Mouse (Mus musculus): ENCODE results near the gene Snd1. TPM values are rescaled to one million over a fixed set of nuclear protein-coding genes. Genes with fewer than 3 reads are reported as not detected.

Gene Snd1
- total RNA-seq, 1 experiment, result 343 TPM

GRCm38 (mm10) chr6:28980750-28981584 lies 506.0 kb downstream of the Snd1 start:
- Histone ChIP-seq H3K4me3 (ENCODE audit: insufficient read depth in 1 of 2, low read depth in 1 of 2, low read length in 2 of 2, poor library complexity in 1 of 2, severe bottlenecking in 1 of 2) (peak overlapping the region; percentile 58 to 87), H3K4me1 (ENCODE audit: control insufficient read depth in 2 of 2, insufficient read depth in 2 of 2, low read length in 2 of 2, poor library complexity in 1 of 2) (peaks cover 2 to 12% of the 10 kb centered on the region in 2 experiments; a peak in 2 of 4 replicates), H3K36me3 (ENCODE audit: control insufficient read depth, insufficient read depth, low read length, poor library complexity, severe bottlenecking) (no peaks in the 10 kb centered on the region), H3K27ac (ENCODE audit: insufficient read depth, low read depth, low read length, poor library complexity, severe bottlenecking) (no peak overlapping the region), H3K9me3 (ENCODE audit: control insufficient read depth, insufficient read depth, low read depth, low read length) (no peaks in the 10 kb centered on the region), H3K9ac (ENCODE audit: insufficient read depth, low read depth, low read length, poor library complexity, severe bottlenecking) (0 out of 2 replicates have a peak overlapping the region, but pooled peaks have one; percentile 38)
- DNase-seq (ENCODE audit: low read depth, low spot score), result no peak
- TF ChIP-seq HCFC1 (IDR thresholded peaks at IDR 0.05; ENCODE audit: borderline replicate concordance, insufficient read depth, low read length) (no peak), CHD2 (IDR thresholded peaks at IDR 0.05; ENCODE audit: low read depth, low read length) (no peak), ZC3H11A (IDR thresholded peaks at IDR 0.05; ENCODE audit: borderline replicate concordance, low read depth, low read length) (no peak), ZNF384 (IDR thresholded peaks at IDR 0.05; ENCODE audit: low read depth, low read length) (no peak), MAFK (IDR thresholded peaks at IDR 0.05; ENCODE audit: insufficient read depth, low read depth, low read length) (no peak)
- in situ Hi-C loops (cut with MboI; ENCODE audit: low sequenced_read_pairs in 2 of 2, unreplicated experiment in 2 of 2), result no loop called here

- in situ Hi-C loops (cut with MboI; ENCODE audit: low sequenced_read_pairs in 2 of 2, unreplicated experiment in 2 of 2), result no loop called here
- no peak for TF ChIP-seq CHD2 (IDR thresholded peaks at IDR 0.05; ENCODE audit: low read depth, low read length)
- TF ChIP-seq ZNF384 (IDR thresholded peaks at IDR 0.05; ENCODE audit: low read depth, low read length), result no peak
- TF ChIP-seq MAFK (IDR thresholded peaks at IDR 0.05; ENCODE audit: insufficient read depth, low read depth, low read length), result no peak
- no peak for TF ChIP-seq ZC3H11A (IDR thresholded peaks at IDR 0.05; ENCODE audit: borderline replicate concordance, low read depth, low read length)
- no peak for TF ChIP-seq HCFC1 (IDR thresholded peaks at IDR 0.05; ENCODE audit: borderline replicate concordance, insufficient read depth, low read length)
- no peaks in the 10 kb centered on the region for H3K36me3 ChIP-seq (ENCODE audit: control insufficient read depth, insufficient read depth, low read length, poor library complexity, severe bottlenecking)
- H3K27ac ChIP-seq (ENCODE audit: insufficient read depth, low read depth, low read length, poor library complexity, severe bottlenecking), result no peak overlapping the region
- H3K9ac ChIP-seq (ENCODE audit: insufficient read depth, low read depth, low read length, poor library complexity, severe bottlenecking), result peak overlapping the region; percentile 38; the same call in 1 of the 2 replicates
- no peak for DNase-seq (ENCODE audit: low read depth, low spot score)
- no peaks in the 10 kb centered on the region for H3K9me3 ChIP-seq (ENCODE audit: control insufficient read depth, insufficient read depth, low read depth, low read length)
- H3K4me3 ChIP-seq (ENCODE audit: insufficient read depth in 1 of 2, low read depth in 1 of 2, low read length in 2 of 2, poor library complexity in 1 of 2, severe bottlenecking in 1 of 2), result peak overlapping the region; percentile 58 to 87; a peak in 3 of 4 replicates
- H3K4me1 ChIP-seq (ENCODE audit: control insufficient read depth in 2 of 2, insufficient read depth in 2 of 2, low read length in 2 of 2, poor library complexity in 1 of 2), result peaks cover 2 to 12% of the 10 kb centered on the region in 2 experiments; a peak in 2 of 4 replicates
These were observed 506.6 kb downstream of the Snd1 start for GRCm38 (mm10) chr6:28981585-28981948.

- no peaks in the 10 kb centered on the region for H3K9me3 ChIP-seq (ENCODE audit: control insufficient read depth, insufficient read depth, low read depth, low read length)
- peak overlapping the region in 1 of 2 experiments; percentile 87; a peak in 1 of 4 replicates for H3K4me3 ChIP-seq (ENCODE audit: insufficient read depth in 1 of 2, low read depth in 1 of 2, low read length in 2 of 2, poor library complexity in 1 of 2, severe bottlenecking in 1 of 2)
- no peak overlapping the region for H3K27ac ChIP-seq (ENCODE audit: insufficient read depth, low read depth, low read length, poor library complexity, severe bottlenecking)
- TF ChIP-seq CHD2 (IDR thresholded peaks at IDR 0.05; ENCODE audit: low read depth, low read length) (no peak), ZNF384 (IDR thresholded peaks at IDR 0.05; ENCODE audit: low read depth, low read length) (peak; percentile 83), MAFK (IDR thresholded peaks at IDR 0.05; ENCODE audit: insufficient read depth, low read depth, low read length) (no peak)
- peaks cover 2 to 12% of the 10 kb centered on the region in 2 experiments; a peak in 2 of 4 replicates for H3K4me1 ChIP-seq (ENCODE audit: control insufficient read depth in 2 of 2, insufficient read depth in 2 of 2, low read length in 2 of 2, poor library complexity in 1 of 2)
- in situ Hi-C loops (cut with MboI; ENCODE audit: low sequenced_read_pairs in 2 of 2, unreplicated experiment in 2 of 2), result no loop called here
- H3K36me3 ChIP-seq (ENCODE audit: control insufficient read depth, insufficient read depth, low read length, poor library complexity, severe bottlenecking), result no peaks in the 10 kb centered on the region
- DNase-seq (ENCODE audit: low read depth, low spot score), result peak; percentile 66
- H3K9ac ChIP-seq (ENCODE audit: insufficient read depth, low read depth, low read length, poor library complexity, severe bottlenecking), result no peak overlapping the region
These were observed 507.2 kb downstream of the Snd1 start for GRCm38 (mm10) chr6:28981966-28982701.

GRCm38 (mm10) chr6:28982817-28983216 lies 507.9 kb downstream of the Snd1 start:
- H3K27ac ChIP-seq (ENCODE audit: insufficient read depth, low read depth, low read length, poor library complexity, severe bottlenecking), result no peak overlapping the region
- in situ Hi-C loops (cut with MboI; ENCODE audit: low sequenced_read_pairs in 2 of 2, unreplicated experiment in 2 of 2), result no loop called here
- DNase-seq (ENCODE audit: low read depth, low spot score), result no peak
- TF ChIP-seq ZNF384 (IDR thresholded peaks at IDR 0.05; ENCODE audit: low read depth, low read length) (no peak), CHD2 (IDR thresholded peaks at IDR 0.05; ENCODE audit: low read depth, low read length) (no peak), HCFC1 (IDR thresholded peaks at IDR 0.05; ENCODE audit: borderline replicate concordance, insufficient read depth, low read length) (no peak), MAFK (IDR thresholded peaks at IDR 0.05; ENCODE audit: insufficient read depth, low read depth, low read length) (no peak), ZC3H11A (IDR thresholded peaks at IDR 0.05; ENCODE audit: borderline replicate concordance, low read depth, low read length) (no peak)
- H3K4me3 ChIP-seq (ENCODE audit: insufficient read depth in 1 of 2, low read depth in 1 of 2, low read length in 2 of 2, poor library complexity in 1 of 2, severe bottlenecking in 1 of 2), result no peak overlapping the region
- no peaks in the 10 kb centered on the region for H3K9me3 ChIP-seq (ENCODE audit: control insufficient read depth, insufficient read depth, low read depth, low read length)
- no peaks in the 10 kb centered on the region for H3K36me3 ChIP-seq (ENCODE audit: control insufficient read depth, insufficient read depth, low read length, poor library complexity, severe bottlenecking)
- no peak overlapping the region for H3K9ac ChIP-seq (ENCODE audit: insufficient read depth, low read depth, low read length, poor library complexity, severe bottlenecking)
- H3K4me1 ChIP-seq (ENCODE audit: control insufficient read depth in 2 of 2, insufficient read depth in 2 of 2, low read length in 2 of 2, poor library complexity in 1 of 2), result peaks cover 2 to 12% of the 10 kb centered on the region in 2 experiments; a peak in 2 of 4 replicates

Other genes with a start within 250 kb of the Snd1 start
- gene Zfp800, start 77.1 kb upstream of the Snd1 start, total RNA-seq (2012; rRNA removed), result 4.0 and 7.8 TPM in 2 replicates
- 70.1 and 81.1 TPM in 2 replicates for gene Arf5, start 51.6 kb upstream of the Snd1 start, total RNA-seq (2012; rRNA removed)
- 0.11 TPM in 1 of 2 replicates, not detected in the other for gene Fscn3, start 47.4 kb upstream of the Snd1 start, total RNA-seq (2012; rRNA removed)
- gene Gcc1, start 46.7 kb upstream of the Snd1 start, total RNA-seq (2012; rRNA removed), result 7.9 and 8.7 TPM in 2 replicates
- not detected in 2 replicates for gene Pax4, start 25.8 kb upstream of the Snd1 start, total RNA-seq (2012; rRNA removed)